ENCODE assay signal across 8 mouse cellular contexts in genomic region chr5:125409348-125410090, GRCm38 (mm10). TPM values are rescaled to one million over a fixed set of nuclear protein-coding genes. Genes with fewer than 3 reads are reported as not detected.
A peak's percentile ranks its signal among the peaks of the same experiment; 100 is the strongest.
DNase-seq lines count a peak whose midpoint lies in the region; ATAC-seq lines count a peak whose summit lies in the region.

No protein-coding gene starts in this region.

- DNase-seq in heart, adult 11 months, result peak; percentile 90
- no peak for DNase-seq in heart, postnatal 14 days
- peak; percentile 48 for DNase-seq in CD4-positive helper T cell, adult 2 months (ENCODE audit: low read depth, low spot score)
- DNase-seq in embryo, embryonic 10.5 days (ENCODE audit: low spot score), result peak; percentile 89
- peak; percentile 78 for DNase-seq in liver, embryonic 11.5 days (ENCODE audit: low spot score)
- no peak for DNase-seq in gastrocnemius, postnatal 4 days (ENCODE audit: low spot score in 2 of 2)

- no peak; the same call in 1 of the 2 replicates for ATAC-seq in hindbrain, embryonic 12.5 days (ENCODE audit: low FRiP score)
- peak; percentile 47 for ATAC-seq in liver, embryonic 11.5 days (replicated peaks; ENCODE audit: low FRiP score)
- ATAC-seq in neural tube, embryonic 15.5 days (ENCODE audit: low FRiP score), result peak; percentile 45; the same call in 1 of the 2 replicates

- 8% methylated on average over 20 of the region's 20 CpGs for WGBS in hindbrain, embryonic 12.5 days
- 13% methylated on average over 20 of the region's 20 CpGs for WGBS in liver, embryonic 11.5 days
- WGBS in neural tube, embryonic 15.5 days, result 12% methylated on average over 20 of the region's 20 CpGs

- H3K4me2 ChIP-seq in hindbrain, embryonic 12.5 days (replicated peaks), result peak overlapping the region; percentile 32
- peak overlapping the region; percentile 96 for H3K4me2 ChIP-seq in liver, embryonic 11.5 days
- peak overlapping the region; percentile 51 for H3K4me2 ChIP-seq in neural tube, embryonic 15.5 days

- no peaks in the 10 kb centered on the region for H3K9me3 ChIP-seq in hindbrain, embryonic 12.5 days (replicated peaks)
- H3K9me3 ChIP-seq in liver, embryonic 11.5 days (ENCODE audit: control insufficient read depth, low read length), result no peaks in the 10 kb centered on the region
- H3K9me3 ChIP-seq in neural tube, embryonic 15.5 days (replicated peaks), result no peaks in the 10 kb centered on the region

- no peak overlapping the region for H3K27ac ChIP-seq in hindbrain, embryonic 12.5 days
- peak overlapping the region; percentile 67 for H3K27ac ChIP-seq in liver, embryonic 11.5 days (ENCODE audit: low read depth, low read length)
- peak overlapping the region; percentile 67 for H3K27ac ChIP-seq in neural tube, embryonic 15.5 days (replicated peaks)

- H3K4me3 ChIP-seq in hindbrain, embryonic 12.5 days, result peak overlapping the region; percentile 13; the same call in 1 of the 2 replicates
- H3K4me3 ChIP-seq in liver, embryonic 11.5 days (ENCODE audit: low read depth, low read length), result peak overlapping the region; percentile 53
- H3K4me3 ChIP-seq in neural tube, embryonic 15.5 days (replicated peaks), result peak overlapping the region; percentile 33

- peaks cover 14% of the 10 kb centered on the region for H3K36me3 ChIP-seq in hindbrain, embryonic 12.5 days
- H3K36me3 ChIP-seq in liver, embryonic 11.5 days (ENCODE audit: control insufficient read depth, insufficient read depth, low read length), result peaks cover 8% of the 10 kb centered on the region
- peaks cover 10% of the 10 kb centered on the region for H3K36me3 ChIP-seq in neural tube, embryonic 15.5 days

- H3K9ac ChIP-seq in hindbrain, embryonic 12.5 days, result no peak overlapping the region
- H3K9ac ChIP-seq in liver, embryonic 11.5 days (ENCODE audit: low read depth, low read length), result peak overlapping the region; percentile 65
- no peak overlapping the region for H3K9ac ChIP-seq in neural tube, embryonic 15.5 days (replicated peaks)

- intact Hi-C loops in heart, postnatal 14 days (cut with DNase I), result loop anchor here (5.0 kb wide), 1 partner anchor 53 kb away; no protein-coding TSS in a partner anchor

- no peaks in the 10 kb centered on the region for H3K27me3 ChIP-seq in hindbrain, embryonic 12.5 days
- H3K27me3 ChIP-seq in liver, embryonic 11.5 days (replicated peaks; ENCODE audit: control insufficient read depth, insufficient read depth, low read length), result no peaks in the 10 kb centered on the region
- H3K27me3 ChIP-seq in neural tube, embryonic 15.5 days (replicated peaks), result no peaks in the 10 kb centered on the region

- H3K4me1 ChIP-seq in hindbrain, embryonic 12.5 days, result peaks cover 6% of the 10 kb centered on the region; the same call in 1 of the 2 replicates
- H3K4me1 ChIP-seq in liver, embryonic 11.5 days (replicated peaks; ENCODE audit: control insufficient read depth, insufficient read depth, low read length), result peaks cover 22% of the 10 kb centered on the region
- H3K4me1 ChIP-seq in neural tube, embryonic 15.5 days, result peaks cover 23% of the 10 kb centered on the region

RNA-seq across cellular contexts. Expression of gene Ubc, which starts 19.5 kb away (rescaled TPM):
- 1,000 to 10,000 TPM in 1 of 2 experiments, 100 to 1,000 TPM in 1; 947 to 1,009 TPM for total RNA-seq in heart, postnatal 14 days (2021)
- 1,117 and 1,167 TPM in 2 replicates for polyA plus RNA-seq in hindbrain, embryonic 12.5 days (2016; fragmentation: Nextera tagmentation; extraction: Ambion mirVana)
- 772 and 827 TPM in 2 replicates for polyA plus RNA-seq in liver, embryonic 11.5 days (2014; fragmentation: Nextera tagmentation; extraction: Ambion mirVana)
- polyA plus RNA-seq in neural tube, embryonic 15.5 days (2015; fragmentation: Nextera tagmentation; extraction: Ambion mirVana), result 1,353 and 1,380 TPM in 2 replicates
- 100 to 1,000 TPM; 650 to 744 TPM for total RNA-seq in gastrocnemius, postnatal 4 days (2021)

RNA-seq across cellular contexts. Expression of gene Gm10382, which starts 20.4 kb away (rescaled TPM):
- under 1 TPM in 1 of 2 experiments, not detected in 1; 0.24 TPM for total RNA-seq in heart, postnatal 14 days (2021)
- 0.58 and 0.82 TPM in 2 replicates for polyA plus RNA-seq in hindbrain, embryonic 12.5 days (2016; fragmentation: Nextera tagmentation; extraction: Ambion mirVana)
- polyA plus RNA-seq in liver, embryonic 11.5 days (2014; fragmentation: Nextera tagmentation; extraction: Ambion mirVana), result 0.18 and 0.34 TPM in 2 replicates
- polyA plus RNA-seq in neural tube, embryonic 15.5 days (2015; fragmentation: Nextera tagmentation; extraction: Ambion mirVana), result 0.59 and 0.74 TPM in 2 replicates
- total RNA-seq in gastrocnemius, postnatal 4 days (2021), result not detected

RNA-seq across cellular contexts. Expression of gene Dhx37, which starts 24.4 kb away (rescaled TPM):
- 10 to 100 TPM; 10.8 to 11.5 TPM for total RNA-seq in heart, postnatal 14 days (2021)
- 16.7 and 18.0 TPM in 2 replicates for polyA plus RNA-seq in hindbrain, embryonic 12.5 days (2016; fragmentation: Nextera tagmentation; extraction: Ambion mirVana)
- polyA plus RNA-seq in liver, embryonic 11.5 days (2014; fragmentation: Nextera tagmentation; extraction: Ambion mirVana), result 18.5 and 19.4 TPM in 2 replicates
- polyA plus RNA-seq in neural tube, embryonic 15.5 days (2015; fragmentation: Nextera tagmentation; extraction: Ambion mirVana), result 9.9 and 10.9 TPM in 2 replicates
- 1 to 10 TPM; 6.8 to 7.8 TPM for total RNA-seq in gastrocnemius, postnatal 4 days (2021)

RNA-seq across cellular contexts. Expression of gene Bri3bp, which starts 31.8 kb away (rescaled TPM):
- total RNA-seq in heart, postnatal 14 days (2021), result 10 to 100 TPM; 48.0 to 62.4 TPM
- 38.1 and 39.9 TPM in 2 replicates for polyA plus RNA-seq in hindbrain, embryonic 12.5 days (2016; fragmentation: Nextera tagmentation; extraction: Ambion mirVana)
- 63.6 and 67.9 TPM in 2 replicates for polyA plus RNA-seq in liver, embryonic 11.5 days (2014; fragmentation: Nextera tagmentation; extraction: Ambion mirVana)
- 37.3 and 40.6 TPM in 2 replicates for polyA plus RNA-seq in neural tube, embryonic 15.5 days (2015; fragmentation: Nextera tagmentation; extraction: Ambion mirVana)
- 10 to 100 TPM; 10.4 to 12.0 TPM for total RNA-seq in gastrocnemius, postnatal 4 days (2021)

Comparison
In these comparisons a context has a peak if more than half of its experiments do, and no peak if none do; other contexts are left out.
1. DNase-seq: peak in heart, adult 11 months (single experiment), CD4-positive helper T cell, adult 2 months (single experiment), embryo, embryonic 10.5 days (single experiment) and liver, embryonic 11.5 days (single experiment); none in heart, postnatal 14 days (0 of 2) and gastrocnemius, postnatal 4 days (0 of 2).
2. H3K4me2 ChIP-seq: peak in every context shown above with its lines; median percentile 96 in liver, embryonic 11.5 days; 51 in neural tube, embryonic 15.5 days; 32 in hindbrain, embryonic 12.5 days.
3. Peak in every context shown above with its lines, with median percentiles within 50 percentile points of each other: H3K4me3 ChIP-seq.